Mouse (Mus musculus): ENCODE results near the gene Zbtb49. TPM values are rescaled to one million over a fixed set of nuclear protein-coding genes. Genes with fewer than 3 reads are reported as not detected.

Zbtb49 gene
- total RNA-seq, 2 experiments from 2014 or later: 1.9 to 3.1 TPM

GRCm38 (mm10) chr5:38195941-38196340 is 24.3 kb downstream of the Zbtb49 start:
- DNase-seq (ENCODE audit: low spot score): no peak

- DNase-seq (ENCODE audit: low spot score): no peak
These were observed 25.3 kb downstream of the Zbtb49 start for GRCm38 (mm10) chr5:38194946-38195345.

DNA sequence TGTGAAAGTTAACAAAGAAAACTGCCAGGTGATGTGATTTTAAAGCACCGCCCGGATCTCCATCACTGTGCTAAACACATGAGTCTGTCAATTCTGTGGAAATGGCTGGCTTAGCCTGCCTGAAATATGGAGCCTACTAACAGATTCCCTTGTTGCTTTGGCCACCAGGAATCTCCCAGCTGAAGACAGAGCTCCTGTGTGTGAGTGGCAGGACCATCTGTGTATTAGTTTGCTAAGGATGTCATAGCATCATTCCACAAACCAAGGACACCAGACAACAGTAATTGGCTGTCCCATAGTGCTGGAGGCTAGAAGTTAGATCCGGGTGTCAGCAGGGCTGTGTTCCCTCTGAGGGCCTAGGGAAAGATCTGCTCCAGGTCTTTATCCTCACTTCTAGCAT is 29.4 kb downstream of the Zbtb49 start:
- no peak for DNase-seq (ENCODE audit: low spot score)

GRCm38 (mm10) chr5:38187006-38187405 is 33.3 kb downstream of the Zbtb49 start:
- peak; percentile 4 for DNase-seq (ENCODE audit: low spot score)

- DNase-seq (ENCODE audit: low spot score): no peak
These were observed 35.5 kb downstream of the Zbtb49 start for GRCm38 (mm10) chr5:38184688-38185285.

DNA sequence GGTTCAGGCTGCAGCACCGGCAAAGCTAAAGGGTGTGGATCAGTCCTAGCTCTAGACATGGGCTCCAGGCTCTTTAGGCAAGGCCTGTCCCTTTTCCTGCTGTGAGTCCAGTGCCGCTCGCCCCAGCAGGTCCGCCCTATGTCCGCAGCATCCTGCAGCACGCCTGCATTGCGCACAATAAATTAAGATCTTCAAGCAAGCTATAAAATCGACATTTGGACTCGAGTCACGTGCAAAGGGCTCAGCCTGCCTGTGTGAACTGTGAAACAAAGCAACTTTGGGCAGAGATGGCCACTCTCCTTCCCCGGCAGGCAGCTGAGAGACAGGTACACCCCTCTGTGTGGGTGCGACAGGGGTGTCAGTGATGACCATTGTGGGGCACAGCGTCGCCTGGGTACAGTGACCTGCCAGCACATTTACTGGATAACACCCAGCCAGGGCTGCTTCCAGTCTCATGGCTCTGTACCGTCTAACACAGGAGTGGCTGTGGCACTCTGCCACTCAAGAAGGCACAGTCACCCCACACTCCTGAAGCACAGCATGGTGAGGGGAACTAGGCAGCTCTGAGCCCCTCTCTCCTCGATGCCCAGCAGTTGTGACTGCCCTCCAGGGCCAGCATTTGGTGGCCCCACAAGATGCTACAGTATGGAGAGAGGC is 45.9 kb downstream of the Zbtb49 start:
- DNase-seq (ENCODE audit: low spot score): no peak

DNA sequence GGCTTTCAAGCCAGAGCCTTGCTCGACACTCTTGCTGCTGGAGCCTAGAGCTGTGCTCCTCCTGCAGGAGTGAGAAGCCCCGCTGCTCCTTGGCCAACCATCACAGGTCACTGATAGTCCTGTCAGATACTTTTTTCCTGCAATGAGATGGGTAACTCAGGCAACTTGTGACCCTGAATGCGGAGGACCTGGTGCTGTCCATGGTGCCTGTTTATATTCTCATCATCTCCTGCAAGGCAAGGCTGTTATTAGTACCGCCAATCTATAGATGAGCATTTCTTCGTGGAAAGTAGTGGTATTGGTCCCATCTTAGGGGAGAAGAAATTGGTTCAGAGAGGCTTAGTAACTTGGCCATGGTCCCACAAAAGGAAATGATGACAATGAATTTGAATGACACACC is 46.5 kb downstream of the Zbtb49 start:
- DNase-seq (ENCODE audit: low spot score): no peak

GRCm38 (mm10) chr5:38168497-38168896 is 51.8 kb downstream of the Zbtb49 start:
- DNase-seq (ENCODE audit: low spot score): no peak

DNA sequence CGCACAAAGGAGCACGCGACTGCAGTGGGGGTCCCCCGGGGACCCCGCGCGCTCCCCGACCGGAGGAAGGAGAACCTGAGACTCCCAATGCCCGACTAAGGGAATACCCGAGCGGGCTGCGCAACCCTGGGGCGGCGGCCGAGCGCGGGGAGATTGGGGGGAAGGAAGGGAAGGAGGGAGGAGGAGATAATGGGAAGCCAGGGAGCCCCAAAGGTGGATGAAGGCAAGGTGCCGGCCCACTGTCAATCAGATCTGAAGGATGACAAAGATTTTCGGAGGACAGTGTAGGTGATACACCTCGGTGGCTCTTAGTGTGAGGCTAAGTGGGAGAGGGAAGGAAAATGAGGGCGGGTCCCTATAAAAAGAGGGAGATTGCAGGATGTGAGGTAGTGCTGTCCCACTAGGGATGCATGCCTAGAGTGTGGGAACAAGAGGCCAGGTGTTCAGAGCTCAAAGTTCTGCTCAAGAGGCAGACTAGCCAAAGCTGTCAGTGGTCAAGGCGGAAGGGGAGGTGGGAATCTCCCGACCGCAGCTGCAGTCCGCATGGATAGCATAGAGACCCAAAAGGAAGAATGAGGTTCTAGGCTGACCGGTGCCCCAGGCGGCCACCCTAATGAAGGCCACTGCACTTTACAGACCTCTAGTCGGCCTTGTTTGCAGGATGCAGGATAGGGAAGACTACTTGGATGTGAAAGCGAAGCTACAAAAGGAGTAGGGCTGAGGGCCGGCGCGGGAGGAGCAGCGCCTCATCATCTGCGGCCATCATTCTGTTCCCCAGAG is 60.4 kb downstream of the Zbtb49 start, which contains the start of gene Nsg1:
TSS of gene Nsg1 (minus strand) at position 274 of the 780 bp plus-strand sequence.
- DNase-seq (ENCODE audit: low spot score): no peak

DNA sequence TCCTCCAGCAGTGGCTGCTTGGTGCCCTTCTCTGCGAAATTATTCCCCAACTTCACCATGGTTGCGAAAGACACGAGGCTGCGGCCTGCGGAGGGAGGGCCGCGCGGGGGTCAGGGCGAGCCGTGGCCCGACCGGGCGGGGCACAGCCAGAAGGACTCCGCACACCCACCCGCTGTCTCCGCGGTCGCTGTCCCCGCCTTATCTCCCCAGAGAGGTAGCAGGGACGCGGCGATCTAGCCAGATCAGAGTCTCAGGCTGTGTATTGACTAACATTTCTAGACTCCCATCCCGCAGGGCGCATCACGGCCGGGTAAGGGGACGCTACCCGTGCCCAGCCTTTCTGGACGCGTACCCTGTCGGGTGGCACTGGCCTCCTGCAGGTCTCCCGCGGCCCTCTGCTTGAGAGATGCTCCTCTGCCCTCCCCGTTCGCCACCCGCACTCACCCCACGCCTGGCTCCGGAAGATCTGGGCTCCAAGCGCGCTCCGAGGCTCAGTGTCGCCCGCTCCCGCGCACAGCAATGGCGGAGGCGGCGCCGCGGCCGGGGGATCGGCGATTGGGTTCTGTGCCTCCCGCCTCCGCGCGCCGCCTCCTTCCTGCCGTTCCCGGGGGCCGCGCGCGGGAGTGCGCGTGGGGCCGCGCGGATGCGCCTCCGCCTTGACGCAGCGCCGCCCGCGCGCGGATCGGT is 61.2 kb downstream of the Zbtb49 start:
- DNase-seq (ENCODE audit: low spot score): peak; percentile 15

GRCm38 (mm10) chr5:38158501-38158946 is 61.7 kb downstream of the Zbtb49 start:
- no peak for DNase-seq (ENCODE audit: low spot score)

GRCm38 (mm10) chr5:38157481-38158020 is 62.7 kb downstream of the Zbtb49 start:
- no peak for DNase-seq (ENCODE audit: low spot score)

GRCm38 (mm10) chr5:38153636-38154035 is 66.6 kb downstream of the Zbtb49 start:
- DNase-seq (ENCODE audit: low spot score): no peak

- no peak for DNase-seq (ENCODE audit: low spot score)
These were observed 67.8 kb downstream of the Zbtb49 start for GRCm38 (mm10) chr5:38152201-38153108.

GRCm38 (mm10) chr5:38151264-38151663 is 69.0 kb downstream of the Zbtb49 start:
- DNase-seq (ENCODE audit: low spot score): no peak

DNA sequence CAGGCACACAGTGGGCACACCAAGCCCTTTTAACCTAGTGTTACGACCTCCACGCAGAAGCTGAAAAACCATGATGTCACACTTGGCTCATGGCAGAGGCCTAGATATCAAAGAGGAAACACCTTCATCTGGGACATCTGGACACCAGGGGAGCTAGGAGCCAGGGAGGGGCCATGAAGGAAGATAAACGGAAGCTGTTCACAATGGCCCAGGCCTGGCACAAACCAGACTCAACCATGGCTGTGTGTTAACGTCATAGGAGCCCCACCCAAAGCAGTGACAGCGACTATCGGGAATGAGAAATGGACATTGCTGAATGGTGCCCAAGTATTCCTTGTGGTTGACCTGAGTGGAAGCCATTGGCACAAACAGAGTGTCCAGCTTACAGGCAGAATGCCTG is 73.7 kb downstream of the Zbtb49 start:
- DNase-seq (ENCODE audit: low spot score): no peak

GRCm38 (mm10) chr5:38140893-38141292 is 79.4 kb downstream of the Zbtb49 start:
- DNase-seq (ENCODE audit: low spot score): no peak

Data from gastrocnemius, adult 18-20 months (tissue).